20 mouse cellular contexts compared by ENCODE assay signal in the genomic region with DNA sequence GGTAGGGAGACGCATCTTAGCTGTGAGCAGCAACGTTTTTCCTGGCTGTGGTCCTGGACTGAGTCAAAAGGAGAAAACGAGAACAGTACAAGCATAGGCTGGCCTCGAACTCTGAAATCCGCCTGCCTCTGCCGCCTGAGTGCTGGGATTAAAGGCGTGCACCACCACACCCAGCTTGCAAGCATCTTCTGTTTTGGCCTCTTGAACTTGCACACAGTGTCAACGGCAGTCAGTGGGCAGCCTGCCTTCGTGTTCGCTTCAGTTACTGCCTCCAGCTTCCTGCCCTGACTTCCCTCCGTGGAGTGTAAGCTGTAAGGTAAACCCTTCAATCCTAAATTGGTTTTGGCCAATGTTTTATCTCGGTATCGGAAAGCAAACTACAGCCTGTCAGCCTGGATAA. TPM values are rescaled to one million over a fixed set of nuclear protein-coding genes. Genes with fewer than 3 reads are reported as not detected.
"Had no signal": no experiment of that assay in that cellular context is flagged by ENCODE, and none has a peak within 500 bp of the region (broad histone marks: within the 10 kb centered on the region; RNA-seq: fewer than 3 reads in every experiment).

No protein-coding gene starts in this region.

- H3K9ac ChIP-seq: liver, embryonic 15.5 days; liver, postnatal 0 days; lung, embryonic 14.5 days; midbrain, embryonic 12.5 days; neural tube, embryonic 13.5 days; neural tube, embryonic 15.5 days; stomach, embryonic 15.5 days had no signal

- ATAC-seq: liver, postnatal 0 days; midbrain, embryonic 16.5 days had no signal

- H3K9me3 ChIP-seq: liver, embryonic 15.5 days; midbrain, embryonic 10.5 days; midbrain, embryonic 12.5 days; neural tube, embryonic 13.5 days; neural tube, embryonic 15.5 days; stomach, embryonic 15.5 days had no signal

- H3K4me3 ChIP-seq: liver, embryonic 15.5 days; midbrain, embryonic 10.5 days; midbrain, embryonic 12.5 days; myocyte; neural tube, embryonic 13.5 days; neural tube, embryonic 15.5 days; stomach, embryonic 15.5 days had no signal

- H3K27ac ChIP-seq: liver, embryonic 15.5 days; midbrain, embryonic 10.5 days; midbrain, embryonic 12.5 days; neural tube, embryonic 13.5 days; neural tube, embryonic 15.5 days; stomach, embryonic 15.5 days; stomach, postnatal 0 days had no signal

- DNase-seq: liver, postnatal 0 days; lung, embryonic 14.5 days; lung, postnatal 10 days; midbrain, embryonic 14.5 days; right cerebral cortex, postnatal 14 days; thymus, adult 2 months; thymus, postnatal 36 days had no signal

- H3K4me2 ChIP-seq: liver, embryonic 15.5 days; lung, embryonic 14.5 days; midbrain, embryonic 12.5 days; neural tube, embryonic 13.5 days; neural tube, embryonic 15.5 days; stomach, embryonic 15.5 days had no signal

- H3K4me1 ChIP-seq: liver, embryonic 15.5 days; midbrain, embryonic 10.5 days; midbrain, embryonic 12.5 days; neural tube, embryonic 13.5 days; neural tube, embryonic 15.5 days; stomach, embryonic 15.5 days had no signal

- H3K27me3 ChIP-seq: midbrain, embryonic 12.5 days; neural tube, embryonic 13.5 days; neural tube, embryonic 15.5 days; stomach, embryonic 15.5 days had no signal

RNA-seq across cellular contexts. Expression of gene Cldn19, which starts 11.4 kb away (rescaled TPM):
- polyA plus RNA-seq: liver, embryonic 15.5 days; liver, postnatal 0 days; lung, embryonic 14.5 days; neural tube, embryonic 11.5 days; spleen, adult 2 months; stomach, embryonic 15.5 days; stomach, postnatal 0 days; testis, adult 2 months had no signal

RNA-seq across cellular contexts. Expression of gene Tmem269, which starts 48.6 kb away (rescaled TPM):
- polyA plus RNA-seq: liver, embryonic 15.5 days; liver, postnatal 0 days; lung, embryonic 14.5 days; lung, embryonic 16.5 days; neural tube, embryonic 11.5 days; neural tube, embryonic 13.5 days; stomach, embryonic 15.5 days; thymus, adult 2 months had no signal
